Mouse (Mus musculus) liver, embryonic 11.5 days (tissue): ENCODE measurements at regions not wholly inside any gene's neighbourhood (a gene's known extent, or its start where the extent isn't known, plus 50 kb on each side); places are given as distances from the start of the nearest gene placed in this dataset.

Experiments used
- ATAC-seq: fragments of 200-750 bp; cut with Nextera tagmentation; replicated peaks from 2 replicates; pipeline ENCODE4 v1.8.0; 2017; ENCODE audit warnings: moderate number of reproducible peaks, mild to moderate bottlenecking, moderate TSS enrichment, moderate library complexity; ENCODE audit not compliant: low FRiP score
- DNase-seq: peaks from one replicate; pipeline ENCODE4 v3.0.0-alpha.2; 2017; ENCODE audit warnings: low spot score
- H3K27ac ChIP-seq: fragments of 300-500 bp; sonication (generic); 2 replicates; pipeline ENCODE4 v1.5.1; 2014; ENCODE audit warnings: mild to moderate bottlenecking, low read depth, low read length, control low read depth
- H3K27me3 ChIP-seq: fragments of 300-500 bp; sonication (generic); replicated peaks from 2 replicates; pipeline ENCODE4 v1.6.1; 2014; ENCODE audit warnings: low read length, mixed read lengths; ENCODE audit not compliant: control insufficient read depth, insufficient read depth
- H3K36me3 ChIP-seq: fragments of 300-500 bp; sonication (generic); 2 replicates; pipeline ENCODE4 v1.6.1; 2014; ENCODE audit warnings: mild to moderate bottlenecking, low read length, moderate library complexity, mixed read lengths; ENCODE audit not compliant: control insufficient read depth, insufficient read depth
- H3K4me1 ChIP-seq: fragments of 300-500 bp; sonication (generic); replicated peaks from 2 replicates; pipeline ENCODE4 v1.6.1; 2014; ENCODE audit warnings: low read length, mixed read lengths; ENCODE audit not compliant: control insufficient read depth, insufficient read depth
- H3K4me2 ChIP-seq: fragments of 300-500 bp; sonication (generic); 2 replicates; pipeline ENCODE4 v1.6.1; 2014; ENCODE audit warnings: mild to moderate bottlenecking, control low read depth, moderate library complexity
- H3K4me3 ChIP-seq: fragments of 300-500 bp; sonication (generic); 2 replicates; pipeline ENCODE4 v1.5.1; 2014; ENCODE audit warnings: low read depth, low read length, control low read depth
- H3K9ac ChIP-seq: fragments of 300-500 bp; sonication (generic); 2 replicates; pipeline ENCODE4 v1.6.1; 2014; ENCODE audit warnings: low read depth, low read length, control low read depth
- H3K9me3 ChIP-seq: fragments of 300-500 bp; sonication (generic); 2 replicates; pipeline ENCODE4 v1.6.1; 2016; ENCODE audit warnings: low read length, inconsistent platforms, mixed read lengths; ENCODE audit not compliant: control insufficient read depth
- WGBS: fragments of 180-500 bp; shearing (Covaris S2); extraction: QIAGEN DNeasy Blood & Tissue Kit; methylation state at CpG from one replicate; pipeline ENCODE4 v1.1.7; 2014; 5-methylcytosine and 5-hydroxymethylcytosine counted together

- Histone ChIP-seq H3K4me2 (no peak overlapping the region), H3K4me1 (no peaks in the 10 kb centered on the region), H3K4me3 (no peak overlapping the region), H3K27me3 (no peaks in the 10 kb centered on the region), H3K27ac (no peak overlapping the region), H3K9ac (no peak overlapping the region), H3K9me3 (no peaks in the 10 kb centered on the region), H3K36me3 (no peaks in the 10 kb centered on the region)
- 88% methylated on average over 6 of the region's 6 CpGs for WGBS
- DNase-seq = no peak
- no peak for ATAC-seq
These were observed 92.4 kb upstream of the Tmem150c start for GRCm38 (mm10) chr5:100252036-100252435.

GRCm38 (mm10) chr5:100249757-100250156 is 90.1 kb upstream of the Tmem150c start:
- Histone ChIP-seq H3K4me3 (no peak overlapping the region), H3K27ac (no peak overlapping the region), H3K9me3 (no peaks in the 10 kb centered on the region), H3K4me1 (no peaks in the 10 kb centered on the region), H3K9ac (no peak overlapping the region), H3K27me3 (no peaks in the 10 kb centered on the region), H3K36me3 (no peaks in the 10 kb centered on the region), H3K4me2 (no peak overlapping the region)
- 40% methylated on average over 3 of the region's 3 CpGs for WGBS
- DNase-seq (no peak), ATAC-seq (no peak)

- no peak overlapping the region for H3K27ac ChIP-seq
- no peak for ATAC-seq
- H3K9me3 ChIP-seq = no peaks in the 10 kb centered on the region
- no peaks in the 10 kb centered on the region for H3K27me3 ChIP-seq
- no peaks in the 10 kb centered on the region for H3K4me1 ChIP-seq
- no peaks in the 10 kb centered on the region for H3K36me3 ChIP-seq
- DNase-seq = no peak
- 71% methylated on average over 5 of the region's 5 CpGs for WGBS
- H3K4me2 ChIP-seq = no peak overlapping the region
- no peak overlapping the region for H3K9ac ChIP-seq
- H3K4me3 ChIP-seq = no peak overlapping the region
These were observed 89.0 kb upstream of the Tmem150c start for GRCm38 (mm10) chr5:100248611-100249010.

- Histone ChIP-seq H3K27ac (no peak overlapping the region), H3K36me3 (no peaks in the 10 kb centered on the region), H3K27me3 (no peaks in the 10 kb centered on the region), H3K9ac (no peak overlapping the region), H3K4me3 (no peak overlapping the region), H3K4me2 (no peak overlapping the region), H3K4me1 (no peaks in the 10 kb centered on the region), H3K9me3 (peaks cover 1% of the 10 kb centered on the region; the same call in 1 of the 2 replicates)
- ATAC-seq (no peak), DNase-seq (no peak)
- WGBS = 96% methylated on average over 2 of the region's 2 CpGs
These were observed 87.1 kb upstream of the Tmem150c start for GRCm38 (mm10) chr5:100246709-100247108.

GRCm38 (mm10) chr5:100244811-100245210 is 85.2 kb upstream of the Tmem150c start:
- no peak overlapping the region for H3K27ac ChIP-seq
- H3K9me3 ChIP-seq = peaks cover 3% of the 10 kb centered on the region; the same call in 1 of the 2 replicates
- 35% methylated on average over 3 of the region's 3 CpGs for WGBS
- no peaks in the 10 kb centered on the region for H3K27me3 ChIP-seq
- no peaks in the 10 kb centered on the region; the same call in 1 of the 2 replicates for H3K4me1 ChIP-seq
- DNase-seq (no peak), ATAC-seq (no peak)
- no peaks in the 10 kb centered on the region for H3K36me3 ChIP-seq
- H3K9ac ChIP-seq = no peak overlapping the region
- H3K4me3 ChIP-seq = no peak overlapping the region
- H3K4me2 ChIP-seq = no peak overlapping the region

GRCm38 (mm10) chr5:100240876-100241275 is 81.3 kb upstream of the Tmem150c start:
- H3K9me3 ChIP-seq = peaks cover 3% of the 10 kb centered on the region; the same call in 1 of the 2 replicates
- no peaks in the 10 kb centered on the region for H3K27me3 ChIP-seq
- no peak overlapping the region for H3K4me3 ChIP-seq
- 66% methylated on average over 6 of the region's 6 CpGs for WGBS
- H3K9ac ChIP-seq = no peak overlapping the region
- DNase-seq = no peak
- H3K4me2 ChIP-seq = no peak overlapping the region
- H3K27ac ChIP-seq = no peak overlapping the region
- no peak for ATAC-seq
- H3K4me1 ChIP-seq = peaks cover 4% of the 10 kb centered on the region
- no peaks in the 10 kb centered on the region for H3K36me3 ChIP-seq

GRCm38 (mm10) chr5:100239632-100240031 is 80.0 kb upstream of the Tmem150c start:
- Histone ChIP-seq H3K27me3 (no peaks in the 10 kb centered on the region), H3K27ac (no peak overlapping the region), H3K9ac (no peak overlapping the region), H3K4me3 (no peak overlapping the region), H3K9me3 (peaks cover 3% of the 10 kb centered on the region; the same call in 1 of the 2 replicates), H3K4me2 (peak overlapping the region; percentile 25; the same call in 1 of the 2 replicates), H3K36me3 (no peaks in the 10 kb centered on the region), H3K4me1 (peaks cover 4% of the 10 kb centered on the region)
- DNase-seq (no peak), ATAC-seq (peak; percentile 86)
- 47% methylated on average over 7 of the region's 7 CpGs for WGBS

- WGBS = 74% methylated on average over 15 of the region's 15 CpGs
- H3K27ac ChIP-seq = no peak overlapping the region
- H3K9me3 ChIP-seq = peaks cover 3% of the 10 kb centered on the region; the same call in 1 of the 2 replicates
- DNase-seq (no peak), ATAC-seq (no peak)
- H3K4me1 ChIP-seq = peaks cover 4% of the 10 kb centered on the region
- H3K27me3 ChIP-seq = no peaks in the 10 kb centered on the region
- H3K4me3 ChIP-seq = no peak overlapping the region
- no peak overlapping the region for H3K9ac ChIP-seq
- no peak overlapping the region for H3K4me2 ChIP-seq
- H3K36me3 ChIP-seq = no peaks in the 10 kb centered on the region
These were observed 78.9 kb upstream of the Tmem150c start for GRCm38 (mm10) chr5:100238287-100239036.

GRCm38 (mm10) chr5:100237674-100238278 is 78.2 kb upstream of the Tmem150c start:
- Histone ChIP-seq H3K4me3 (no peak overlapping the region), H3K27ac (no peak overlapping the region), H3K36me3 (no peaks in the 10 kb centered on the region), H3K9ac (no peak overlapping the region), H3K9me3 (peaks cover 3% of the 10 kb centered on the region; the same call in 1 of the 2 replicates), H3K27me3 (no peaks in the 10 kb centered on the region), H3K4me2 (no peak overlapping the region), H3K4me1 (peaks cover 4% of the 10 kb centered on the region)
- DNase-seq = no peak
- 92% methylated on average over 12 of the region's 12 CpGs for WGBS
- ATAC-seq = no peak
